Mouse (Mus musculus) R1 (cell line): ENCODE measurements around the gene Gm9922.

Experiments used
- DNase-seq: peaks from one replicate; pipeline ENCODE4 v3.0.0-alpha.2; 2018; ENCODE audit warnings: low read depth, low spot score

The Gm9922 gene

DNA sequence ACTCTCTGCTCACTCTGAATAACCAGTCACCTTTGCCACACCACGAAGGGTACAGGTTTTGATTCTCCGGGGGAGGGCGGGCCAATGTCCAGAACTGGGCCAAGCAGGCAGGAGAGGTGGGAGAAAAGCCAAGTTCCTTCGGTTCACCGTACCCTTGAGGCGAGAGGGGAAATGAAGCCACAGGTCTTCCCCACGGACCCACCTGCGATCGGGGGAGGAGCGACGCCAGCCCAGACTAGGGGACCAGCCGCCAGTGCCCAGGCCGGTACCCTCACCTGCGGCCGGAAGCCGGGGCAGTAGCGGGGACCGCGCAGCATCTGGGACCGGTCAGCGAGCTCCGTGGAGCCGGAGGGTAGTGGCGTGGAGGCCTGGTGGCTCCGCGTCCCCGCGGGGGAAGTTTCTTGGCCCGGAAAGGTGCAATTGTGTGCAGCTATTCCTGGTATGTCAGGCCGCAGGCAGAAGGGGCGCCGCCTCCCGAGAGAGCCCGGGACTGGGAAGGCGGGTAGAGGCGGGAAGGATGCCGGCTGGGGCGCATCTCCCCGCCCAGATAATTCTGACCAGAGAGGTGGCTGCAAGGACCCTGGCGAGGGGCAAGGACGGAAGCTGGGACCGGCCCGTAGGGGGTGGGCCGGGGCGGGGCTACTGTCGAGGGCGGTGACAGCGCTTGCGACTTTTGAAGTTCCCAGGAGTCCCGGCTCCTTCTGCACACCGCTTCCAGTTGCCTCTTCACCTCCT, at the start of gene Gm9922, which contains the start of gene Lmo7:
Gene Gm9922 (minus strand): TSS at position 578 of the 735 bp plus-strand sequence.
Gene Lmo7 (plus strand): TSS at position 721 of the 735 bp plus-strand sequence.
- peak; percentile 93 for DNase-seq

DNA sequence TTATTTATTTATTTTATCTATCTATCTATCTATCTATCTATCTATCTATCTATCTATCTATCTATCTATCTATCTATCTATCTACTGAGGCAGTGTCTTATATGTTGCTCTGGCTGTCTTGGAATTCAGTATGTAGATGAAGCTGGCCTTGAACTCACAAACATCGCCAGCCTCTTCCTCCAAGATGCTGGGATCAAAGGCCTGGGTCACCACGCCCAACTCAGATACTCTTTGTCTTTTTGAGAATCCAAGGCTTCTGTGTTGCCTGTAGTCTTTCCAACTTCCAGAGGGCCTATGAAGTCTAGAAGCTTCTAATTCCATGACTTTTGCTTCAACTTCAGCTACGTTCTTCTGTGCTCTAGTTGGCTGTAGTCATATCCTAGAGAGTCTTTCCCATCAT, 48.8 kb upstream of the Gm9922 start:
- peak; percentile 64 for DNase-seq

GRCm38 (mm10) chr14:101777129-101777493, 47.5 kb upstream of the Gm9922 start:
- DNase-seq: no peak

GRCm38 (mm10) chr14:101776296-101777128, 46.9 kb upstream of the Gm9922 start:
- peak; percentile 74 for DNase-seq

DNA sequence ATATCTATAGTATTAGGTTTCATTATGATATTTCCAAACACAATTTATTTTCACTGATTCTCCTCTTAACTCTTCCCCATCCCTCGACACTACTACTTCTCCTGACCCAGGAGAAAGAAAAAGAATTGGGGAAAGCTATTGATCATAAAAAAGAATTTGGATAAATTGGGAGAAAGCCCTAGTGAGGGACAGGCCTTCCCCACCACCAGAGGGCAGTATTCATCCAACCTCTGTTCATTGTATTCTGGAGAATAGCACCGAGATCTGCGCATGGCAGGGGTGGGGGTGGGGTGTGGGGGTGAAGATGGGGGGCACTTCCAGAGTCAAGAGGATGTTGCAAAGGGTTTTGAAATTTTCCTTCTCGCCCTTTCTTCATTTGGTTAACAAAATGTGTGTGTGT, 45.0 kb upstream of the Gm9922 start:
- peak; percentile 57 for DNase-seq

DNA sequence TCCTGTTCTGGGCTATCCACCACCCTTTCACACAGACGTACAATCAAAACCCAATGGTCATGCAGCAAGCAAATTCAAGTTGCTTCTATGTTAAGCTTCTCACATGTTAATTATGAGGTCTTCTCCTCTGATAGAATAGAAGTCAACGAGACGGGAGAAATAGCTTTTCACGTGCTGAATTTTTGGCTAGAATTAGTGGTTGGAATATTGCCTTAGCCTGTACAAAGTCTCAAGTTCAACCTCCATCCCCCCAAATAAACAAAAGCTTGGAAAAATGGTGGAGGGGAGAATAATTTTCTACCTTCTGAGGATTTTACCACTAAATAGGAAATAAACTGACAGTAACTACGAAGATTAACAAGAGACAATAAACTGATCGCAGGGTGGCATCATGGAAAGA, 42.1 kb upstream of the Gm9922 start:
- no peak for DNase-seq

GRCm38 (mm10) chr14:101771336-101771735, 41.7 kb upstream of the Gm9922 start:
- DNase-seq: no peak

GRCm38 (mm10) chr14:101763762-101764295, 34.2 kb upstream of the Gm9922 start:
- DNase-seq: peak; percentile 53

DNA sequence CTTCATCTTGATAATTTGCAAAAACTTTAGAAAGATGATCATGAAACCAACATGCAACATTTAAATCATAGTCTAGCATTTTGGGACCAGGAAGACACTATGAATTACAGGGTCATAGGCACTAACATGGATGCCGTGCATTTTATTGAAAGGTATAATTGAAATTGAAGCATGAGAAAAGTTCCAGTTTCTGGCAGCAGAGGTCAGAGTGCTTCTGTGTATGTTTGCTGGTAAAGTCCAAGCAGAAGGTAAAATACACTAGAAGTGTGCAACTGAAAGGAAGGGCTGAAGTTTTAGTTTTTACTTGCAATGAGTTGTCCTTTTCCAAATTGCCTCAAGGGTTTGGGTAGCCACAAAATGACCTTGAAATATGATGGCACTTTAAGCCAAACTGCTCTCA, 32.7 kb upstream of the Gm9922 start:
- DNase-seq: peak; percentile 13

DNA sequence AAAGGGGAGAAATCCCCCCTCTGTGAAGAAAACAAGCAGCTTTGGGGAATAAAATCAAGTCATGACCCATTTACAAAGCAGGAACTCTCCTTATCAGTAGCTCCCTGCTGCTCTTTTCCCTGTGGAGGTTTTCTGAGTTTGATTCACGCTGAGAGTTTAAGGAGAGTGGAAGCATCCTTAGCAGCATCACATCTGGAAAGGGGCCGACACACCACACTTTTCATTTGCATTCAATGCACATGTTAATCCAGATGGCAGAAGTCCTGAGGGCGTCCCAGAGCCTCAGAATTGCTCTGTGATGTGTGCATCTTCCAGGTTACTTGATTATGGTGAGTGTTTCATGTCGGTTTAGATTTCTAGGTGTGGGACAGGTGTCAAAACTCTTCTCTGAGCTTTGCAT, 25.8 kb upstream of the Gm9922 start:
- peak; percentile 56 for DNase-seq

GRCm38 (mm10) chr14:101750910-101751309, 21.3 kb upstream of the Gm9922 start:
- DNase-seq: no peak

DNA sequence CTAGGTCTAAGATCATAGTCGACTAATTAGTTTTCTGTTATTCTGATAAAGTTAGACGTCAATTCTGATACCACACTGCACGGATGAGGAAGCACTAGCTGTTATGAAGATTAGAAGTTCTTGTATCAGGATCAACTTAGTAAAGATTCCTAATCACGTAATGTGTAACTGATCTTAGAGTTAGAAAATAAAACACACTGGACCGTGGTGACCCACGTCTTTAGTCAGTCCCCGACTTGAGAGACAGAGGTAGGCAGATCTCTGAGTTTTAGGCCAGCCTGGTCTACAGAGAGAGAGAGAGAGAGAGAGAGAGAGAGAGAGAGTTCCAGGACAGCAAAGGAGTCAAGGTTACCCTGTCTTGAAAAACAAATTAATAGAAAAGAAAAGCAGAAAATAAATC, 18.8 kb upstream of the Gm9922 start:
- no peak for DNase-seq

DNA sequence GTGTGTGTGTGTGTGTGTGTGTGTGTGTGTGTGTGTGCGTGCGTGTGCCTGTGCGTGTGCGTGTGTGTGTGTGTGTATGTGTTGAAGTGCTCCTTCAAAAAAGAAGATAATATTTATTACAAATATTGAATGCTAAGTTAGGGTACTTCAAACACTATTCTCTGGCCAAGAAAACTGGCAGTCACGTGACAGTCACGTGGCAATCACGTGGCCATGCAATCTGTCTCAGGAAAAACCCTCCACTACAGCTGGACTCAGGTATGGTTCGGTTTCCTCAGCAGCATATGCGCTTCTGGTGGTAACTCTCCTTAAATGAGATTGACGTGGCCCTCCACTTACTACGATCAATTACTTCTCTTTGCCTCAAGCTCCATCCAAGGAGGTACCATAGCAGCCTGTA, 18.2 kb upstream of the Gm9922 start:
- no peak for DNase-seq

- no peak for DNase-seq
Measured at GRCm38 (mm10) chr14:101746635-101747034, 17.0 kb upstream of the Gm9922 start.

DNA sequence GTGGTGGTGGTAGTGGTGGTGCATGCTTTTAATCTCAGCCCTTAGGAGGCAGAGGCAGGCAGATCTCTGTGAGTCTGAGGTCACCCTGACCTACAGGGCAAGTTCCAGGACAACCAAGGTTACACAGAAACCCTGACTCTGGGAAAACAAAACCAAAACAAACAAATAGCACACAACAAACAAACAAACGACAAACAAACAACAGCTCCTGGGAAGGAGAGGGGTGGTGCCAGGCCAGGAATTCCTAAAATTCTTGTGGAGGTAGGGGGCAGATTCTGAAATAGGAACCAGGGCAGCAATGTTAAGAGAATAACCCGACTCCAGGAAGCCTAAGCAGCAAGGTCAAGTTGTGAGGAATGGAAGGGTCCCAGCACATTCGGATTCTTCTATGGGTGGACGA, 7.9 kb upstream of the Gm9922 start:
- peak; percentile 87 for DNase-seq

- peak; percentile 44 for DNase-seq
Measured at GRCm38 (mm10) chr14:101733542-101734303, 4.1 kb upstream of the Gm9922 start.

DNA sequence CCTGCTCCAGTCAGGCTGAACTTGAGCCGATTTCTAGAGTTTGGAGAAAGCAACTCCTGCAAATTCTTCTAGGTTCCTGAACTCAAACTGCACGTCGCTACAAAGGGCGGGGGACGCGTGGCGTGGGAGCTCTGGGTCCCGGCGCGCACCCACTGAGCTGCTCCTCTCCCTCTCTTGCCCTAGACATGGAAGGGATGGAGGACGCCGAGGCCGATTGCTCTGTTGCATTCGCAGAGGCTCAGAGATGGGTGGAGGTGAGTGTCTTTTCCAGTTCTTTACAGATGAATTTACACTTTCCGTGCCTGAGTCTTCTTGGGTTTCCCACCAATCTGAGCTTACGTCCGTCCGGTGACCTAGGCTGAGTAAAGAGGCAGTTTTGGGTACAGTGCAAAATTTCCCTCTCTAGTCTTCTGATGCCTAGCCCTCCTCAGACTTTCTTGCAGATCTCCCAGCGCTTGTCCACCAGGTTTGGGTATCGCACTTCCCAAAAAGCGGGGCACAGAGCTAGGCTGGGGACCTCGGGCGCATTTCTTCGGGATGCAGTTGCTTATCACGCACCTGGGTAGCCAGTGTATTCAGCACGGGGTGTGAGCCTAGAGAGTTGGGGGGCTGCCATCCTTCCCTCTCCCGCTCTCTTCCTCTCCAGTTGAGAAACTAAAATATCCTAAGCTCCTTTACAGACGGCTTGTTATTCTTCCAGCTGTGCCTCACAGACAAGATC, 518 bp upstream of the Gm9922 start:
- DNase-seq: no peak

- DNase-seq: no peak
Measured at GRCm38 (mm10) chr14:101714414-101714813, 15.2 kb downstream of the Gm9922 start.

GRCm38 (mm10) chr14:101707088-101707487, 22.5 kb downstream of the Gm9922 start:
- no peak for DNase-seq

DNA sequence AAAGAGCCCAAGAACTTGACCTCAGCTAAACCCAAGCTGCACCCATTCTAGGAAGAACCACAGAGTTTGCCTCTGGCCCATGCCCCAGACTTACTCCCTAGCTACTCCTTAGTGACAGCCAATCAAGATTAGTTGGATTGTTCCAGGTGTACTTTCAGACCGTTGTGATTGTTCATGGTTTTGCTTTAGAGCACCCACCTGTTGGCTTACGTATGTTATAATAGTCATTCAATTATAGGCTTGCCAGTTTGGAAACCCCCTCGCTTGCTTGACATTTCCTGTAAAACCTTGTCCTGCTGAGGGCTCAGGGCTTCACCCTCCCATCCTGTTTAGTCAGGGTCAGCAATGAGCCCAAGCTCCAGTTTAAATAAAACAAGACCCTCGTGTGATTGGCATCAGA, 25.1 kb downstream of the Gm9922 start:
- DNase-seq: no peak

DNA sequence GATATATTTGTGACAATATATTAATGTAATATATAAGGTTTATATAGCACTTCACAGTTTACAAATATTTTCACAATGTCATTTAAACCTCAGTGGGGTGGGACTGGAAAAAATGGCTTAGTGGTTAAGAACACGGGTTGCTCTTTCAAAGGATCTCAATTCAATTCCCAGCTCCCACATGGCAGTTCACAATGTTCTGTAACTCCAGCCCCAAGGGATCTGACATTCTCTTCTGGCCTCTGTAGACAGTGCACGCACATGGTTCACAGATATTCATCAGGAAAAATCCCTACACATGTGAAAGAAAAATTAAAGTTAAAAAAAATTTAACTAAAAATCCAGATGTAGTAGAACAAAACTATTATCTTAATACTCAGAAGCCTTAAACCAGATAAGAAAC, 41.2 kb downstream of the Gm9922 start:
- no peak for DNase-seq
